Mouse (Mus musculus): Measurements from ENCODE around the gene RPS10-NUDT3. TPM values are rescaled to one million over a fixed set of nuclear protein-coding genes. Genes with fewer than 3 reads are reported as not detected.

RPS10-NUDT3 gene
- polyA plus RNA-seq, 1 experiment from 2014 or later = not detected

GRCm38 (mm10) chr17:27575116-27575776 lies 59.8 kb downstream of the RPS10-NUDT3 start:
- no peaks in the 10 kb centered on the region for H3K9me3 ChIP-seq
- peaks cover 2% of the 10 kb centered on the region; the same call in 1 of the 2 replicates for H3K4me1 ChIP-seq
- H3K4me3 ChIP-seq = no peak overlapping the region
- no peak for DNase-seq (ENCODE audit: extremely low spot score, low spot score)
- no peak overlapping the region for H3K27ac ChIP-seq
- H3K27me3 ChIP-seq (ENCODE audit: poor library complexity, severe bottlenecking) = no peaks in the 10 kb centered on the region
- peaks cover 77% of the 10 kb centered on the region for H3K36me3 ChIP-seq (replicated peaks)
- WGBS = 92% methylated on average over 10 of the region's 10 CpGs

- H3K4me1 ChIP-seq = peaks cover 2% of the 10 kb centered on the region; the same call in 1 of the 2 replicates
- H3K27ac ChIP-seq = no peak overlapping the region
- no peak for DNase-seq (ENCODE audit: extremely low spot score, low spot score)
- no peak overlapping the region for H3K4me3 ChIP-seq
- no peaks in the 10 kb centered on the region for H3K27me3 ChIP-seq (ENCODE audit: poor library complexity, severe bottlenecking)
- H3K9me3 ChIP-seq = no peaks in the 10 kb centered on the region
- H3K36me3 ChIP-seq (replicated peaks) = peaks cover 71% of the 10 kb centered on the region
- 94% methylated on average over 16 of the region's 16 CpGs for WGBS
These were observed 60.4 kb downstream of the RPS10-NUDT3 start for GRCm38 (mm10) chr17:27574470-27575115.

GRCm38 (mm10) chr17:27573772-27574320 lies 61.2 kb downstream of the RPS10-NUDT3 start:
- Histone ChIP-seq H3K36me3 (replicated peaks) (peaks cover 63% of the 10 kb centered on the region), H3K27me3 (ENCODE audit: poor library complexity, severe bottlenecking) (no peaks in the 10 kb centered on the region), H3K9me3 (no peaks in the 10 kb centered on the region), H3K4me3 (no peak overlapping the region), H3K4me1 (peaks cover 2% of the 10 kb centered on the region; the same call in 1 of the 2 replicates), H3K27ac (no peak overlapping the region)
- no peak for DNase-seq (ENCODE audit: extremely low spot score, low spot score)
- 90% methylated on average over 10 of the region's 10 CpGs for WGBS

- peaks cover 40% of the 10 kb centered on the region for H3K36me3 ChIP-seq (replicated peaks)
- H3K27ac ChIP-seq = no peak overlapping the region
- no peaks in the 10 kb centered on the region for H3K9me3 ChIP-seq
- H3K4me1 ChIP-seq = peaks cover 9% of the 10 kb centered on the region
- no peak for DNase-seq (ENCODE audit: extremely low spot score, low spot score)
- H3K27me3 ChIP-seq (ENCODE audit: poor library complexity, severe bottlenecking) = peaks cover 7% of the 10 kb centered on the region; the same call in 1 of the 2 replicates
- 78% methylated on average over 8 of the region's 8 CpGs for WGBS
- H3K4me3 ChIP-seq = no peak overlapping the region
These were observed 63.7 kb downstream of the RPS10-NUDT3 start for GRCm38 (mm10) chr17:27571315-27571714.

- DNase-seq (ENCODE audit: extremely low spot score, low spot score) = no peak
- H3K9me3 ChIP-seq = no peaks in the 10 kb centered on the region
- no peak overlapping the region for H3K4me3 ChIP-seq
- H3K27me3 ChIP-seq (ENCODE audit: poor library complexity, severe bottlenecking) = peaks cover 11% of the 10 kb centered on the region; the same call in 1 of the 2 replicates
- no peak overlapping the region for H3K27ac ChIP-seq
- peaks cover 22% of the 10 kb centered on the region for H3K36me3 ChIP-seq (replicated peaks)
- WGBS = 90% methylated on average over 5 of the region's 5 CpGs
- H3K4me1 ChIP-seq = peaks cover 37% of the 10 kb centered on the region
These were observed 66.8 kb downstream of the RPS10-NUDT3 start for GRCm38 (mm10) chr17:27568228-27568627.

- Histone ChIP-seq H3K4me3 (peak overlapping the region; percentile 68), H3K9me3 (no peaks in the 10 kb centered on the region), H3K4me1 (peaks cover 48% of the 10 kb centered on the region), H3K27ac (peak overlapping the region; percentile 88), H3K27me3 (ENCODE audit: poor library complexity, severe bottlenecking) (peaks cover 16% of the 10 kb centered on the region), H3K36me3 (replicated peaks) (peaks cover 27% of the 10 kb centered on the region)
- DNase-seq (ENCODE audit: extremely low spot score, low spot score) = no peak
- WGBS = 1% methylated on average over 13 of the region's 13 CpGs
These were observed 69.1 kb downstream of the RPS10-NUDT3 start for GRCm38 (mm10) chr17:27565942-27566267.

- under 1% methylated on average over 58 of the region's 58 CpGs for WGBS
- Histone ChIP-seq H3K27ac (peak within 1 kb of the TSS; percentile 88), H3K4me1 (peaks cover 54% of the 10 kb centered on the region)
These were observed 69.7 kb downstream of the RPS10-NUDT3 start, which contains the start of gene AI413582 for GRCm38 (mm10) chr17:27565163-27565941. AI413582 (minus strand) TSS chr17:27565756.

GRCm38 (mm10) chr17:27564391-27565162 lies 70.4 kb downstream of the RPS10-NUDT3 start:
- Histone ChIP-seq H3K4me3 (peak overlapping the region; percentile 68), H3K36me3 (replicated peaks) (peaks cover 40% of the 10 kb centered on the region), H3K27ac (peak overlapping the region; percentile 88), H3K4me1 (peaks cover 62% of the 10 kb centered on the region), H3K9me3 (no peaks in the 10 kb centered on the region), H3K27me3 (ENCODE audit: poor library complexity, severe bottlenecking) (peaks cover 18% of the 10 kb centered on the region)
- DNase-seq (ENCODE audit: extremely low spot score, low spot score) = peak; percentile 53
- 8% methylated on average over 20 of the region's 20 CpGs for WGBS

More at GRCm38 (mm10) chr17:27565163-27565941, 69.7 kb downstream of the RPS10-NUDT3 start, which contains the start of gene AI413582:
- peaks cover 18% of the 10 kb centered on the region for H3K27me3 ChIP-seq (ENCODE audit: poor library complexity, severe bottlenecking)
- peak within 1 kb of the TSS; percentile 68 for H3K4me3 ChIP-seq
- H3K9me3 ChIP-seq = no peaks in the 10 kb centered on the region
- DNase-seq (ENCODE audit: extremely low spot score, low spot score) = peak; percentile 95
- peaks cover 33% of the 10 kb centered on the region for H3K36me3 ChIP-seq (replicated peaks)

GRCm38 (mm10) chr17:27563771-27564244 lies 71.2 kb downstream of the RPS10-NUDT3 start:
- Histone ChIP-seq H3K27me3 (ENCODE audit: poor library complexity, severe bottlenecking) (peaks cover 18% of the 10 kb centered on the region), H3K4me3 (0 out of 2 replicates have a peak overlapping the region, but pooled peaks have one; percentile 68), H3K9me3 (no peaks in the 10 kb centered on the region), H3K4me1 (peaks cover 69% of the 10 kb centered on the region), H3K27ac (no peak overlapping the region), H3K36me3 (replicated peaks) (peaks cover 41% of the 10 kb centered on the region)
- WGBS = 49% methylated on average over 7 of the region's 7 CpGs
- DNase-seq (ENCODE audit: extremely low spot score, low spot score) = no peak

- H3K36me3 ChIP-seq (replicated peaks) = peaks cover 41% of the 10 kb centered on the region
- 57% methylated on average over 10 of the region's 11 CpGs for WGBS
- H3K27ac ChIP-seq = no peak overlapping the region
- H3K4me1 ChIP-seq = peaks cover 87% of the 10 kb centered on the region
- no peaks in the 10 kb centered on the region for H3K9me3 ChIP-seq
- H3K27me3 ChIP-seq (ENCODE audit: poor library complexity, severe bottlenecking) = peaks cover 17% of the 10 kb centered on the region
- DNase-seq (ENCODE audit: extremely low spot score, low spot score) = no peak
- peak overlapping the region; percentile 6; the same call in 1 of the 2 replicates for H3K4me3 ChIP-seq
These were observed 73.1 kb downstream of the RPS10-NUDT3 start for GRCm38 (mm10) chr17:27561809-27562526.

GRCm38 (mm10) chr17:27560926-27561480 lies 74.0 kb downstream of the RPS10-NUDT3 start:
- 89% methylated on average over 13 of the region's 13 CpGs for WGBS
- H3K4me1 ChIP-seq = peaks cover 80% of the 10 kb centered on the region
- DNase-seq (ENCODE audit: extremely low spot score, low spot score) = no peak

More at GRCm38 (mm10) chr17:27560926-27561480, 74.0 kb downstream of the RPS10-NUDT3 start:
- Histone ChIP-seq H3K9me3 (no peaks in the 10 kb centered on the region), H3K27me3 (ENCODE audit: poor library complexity, severe bottlenecking) (peaks cover 11% of the 10 kb centered on the region; the same call in 1 of the 2 replicates), H3K4me3 (no peak overlapping the region), H3K36me3 (replicated peaks) (peaks cover 41% of the 10 kb centered on the region), H3K27ac (no peak overlapping the region; the same call in 1 of the 2 replicates)

Measured in forebrain, embryonic 10.5 days (tissue).